Mouse (Mus musculus): ENCODE data around the gene Thrap3.

GRCm38 (mm10) chr4:126118651-126119050 is 83.9 kb downstream of the Thrap3 start:
- no peak for TF ChIP-seq POLR2A (IDR thresholded peaks at IDR 0.05; ENCODE audit: borderline replicate concordance, control insufficient read depth, low read depth, low read length)
- no peak for TF ChIP-seq CTCF (IDR thresholded peaks at IDR 0.05; ENCODE audit: control insufficient read depth, insufficient read depth, low read length)

All from bone marrow, adult 2 months (tissue).